Mouse (Mus musculus): ENCODE measurements around the gene Akap17b. TPM values are rescaled to one million over a fixed set of nuclear protein-coding genes. Genes with fewer than 3 reads are reported as not detected.
"Not testable (repeated sequence)": the region's sequence is repeated elsewhere in the genome, so short reads cannot be mapped to it uniquely, and the experiment has no call there.

Gene Akap17b
- polyA plus RNA-seq, 1 experiment from 2014 or later: 4.3 TPM

DNA sequence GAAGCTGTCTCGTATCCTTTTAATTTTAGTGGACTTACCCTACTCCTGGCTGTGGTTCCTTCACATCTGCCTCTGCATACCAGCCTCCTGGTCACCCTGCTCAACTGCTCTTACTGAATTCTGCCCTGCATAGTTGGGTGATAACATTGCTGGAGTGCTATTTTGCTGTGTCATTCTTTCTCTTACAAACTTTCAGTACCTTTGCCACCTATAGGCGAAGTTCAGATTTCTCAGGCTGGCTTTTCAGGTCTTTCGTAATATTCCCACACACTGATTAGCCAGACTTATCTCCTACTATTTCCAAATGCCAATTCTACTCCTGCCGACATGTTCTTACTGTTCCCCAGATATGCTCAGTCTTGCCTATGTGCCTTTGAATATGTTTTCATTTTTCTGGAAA, 41.2 kb downstream of the Akap17b start:
- Histone ChIP-seq H3K4me1 (ENCODE audit: control insufficient read depth, insufficient read depth, low read length) (peaks cover 7% of the 10 kb centered on the region), H3K9ac (ENCODE audit: low read length) (no peak overlapping the region), H3K4me2 (no peak overlapping the region), H3K9me3 (ENCODE audit: control insufficient read depth, low read length) (no peaks in the 10 kb centered on the region), H3K4me3 (ENCODE audit: low read depth, low read length) (no peak overlapping the region), H3K36me3 (ENCODE audit: control insufficient read depth, insufficient read depth, low read length) (0 out of 2 replicates have a peak, but pooled peaks cover 2% of the 10 kb centered on the region), H3K27ac (ENCODE audit: low read depth, low read length) (no peak overlapping the region), H3K27me3 (ENCODE audit: control insufficient read depth, insufficient read depth, low read length) (no peaks in the 10 kb centered on the region)
- 89% methylated on average over 4 of the region's 4 CpGs for WGBS
- DNase-seq (ENCODE audit: low spot score, missing footprints) (no peak), ATAC-seq (ENCODE audit: low FRiP score) (no peak)

DNA sequence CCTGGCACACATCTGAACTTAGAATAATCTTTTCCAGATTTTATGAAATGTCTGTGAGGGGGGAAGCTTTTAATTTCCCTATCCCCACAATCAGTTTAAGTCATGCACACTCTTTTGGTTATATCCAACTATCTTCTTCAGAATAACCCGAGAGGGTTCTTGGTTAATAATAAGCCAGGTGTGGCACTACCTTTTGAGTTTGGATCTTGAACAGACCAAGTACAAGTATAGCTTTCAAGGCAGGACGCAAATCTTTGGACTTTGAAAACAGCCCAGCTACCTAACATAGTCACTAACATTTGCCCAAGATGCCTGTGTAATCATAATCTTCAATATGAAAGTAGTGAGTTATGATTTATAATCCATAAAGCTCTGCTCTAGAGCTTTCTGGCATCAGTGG, 42.3 kb downstream of the Akap17b start:
- H3K4me2 ChIP-seq: no peak overlapping the region
- WGBS: 94% methylated on average over 2 of the region's 2 CpGs
- no peak overlapping the region for H3K27ac ChIP-seq (ENCODE audit: low read depth, low read length)
- ATAC-seq (ENCODE audit: low FRiP score): no peak
- H3K27me3 ChIP-seq (ENCODE audit: control insufficient read depth, insufficient read depth, low read length): no peaks in the 10 kb centered on the region
- H3K9ac ChIP-seq (ENCODE audit: low read length): no peak overlapping the region
- DNase-seq (ENCODE audit: low spot score, missing footprints): no peak
- H3K4me1 ChIP-seq (ENCODE audit: control insufficient read depth, insufficient read depth, low read length): peaks cover 7% of the 10 kb centered on the region
- 0 out of 2 replicates have a peak, but pooled peaks cover 2% of the 10 kb centered on the region for H3K36me3 ChIP-seq (ENCODE audit: control insufficient read depth, insufficient read depth, low read length)
- no peak overlapping the region for H3K4me3 ChIP-seq (ENCODE audit: low read depth, low read length)
- no peaks in the 10 kb centered on the region for H3K9me3 ChIP-seq (ENCODE audit: control insufficient read depth, low read length)

DNA sequence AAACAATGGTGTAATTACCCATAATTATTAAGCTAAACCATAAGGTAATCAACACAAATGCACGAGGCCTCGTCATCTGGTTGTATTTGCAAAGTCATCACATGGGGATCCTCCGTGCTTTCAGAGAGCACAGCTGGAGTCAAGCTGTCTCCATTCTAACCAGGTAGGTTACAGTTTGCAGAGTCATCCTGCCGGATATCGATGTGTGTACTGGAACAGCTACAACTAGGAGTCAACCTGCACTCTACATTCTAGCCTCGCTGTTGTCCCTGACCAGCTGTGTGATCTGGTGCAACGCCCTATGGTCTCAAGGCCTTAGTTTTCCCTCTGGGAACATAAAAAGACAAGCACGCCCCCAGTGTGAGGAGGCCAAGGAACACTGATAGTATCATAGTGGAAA, 45.1 kb downstream of the Akap17b start:
- Histone ChIP-seq H3K27ac (ENCODE audit: low read depth, low read length) (no peak overlapping the region), H3K4me2 (peak overlapping the region; percentile 52), H3K9ac (ENCODE audit: low read length) (no peak overlapping the region), H3K4me3 (ENCODE audit: low read depth, low read length) (no peak overlapping the region; the same call in 1 of the 2 replicates), H3K27me3 (ENCODE audit: control insufficient read depth, insufficient read depth, low read length) (no peaks in the 10 kb centered on the region), H3K9me3 (ENCODE audit: control insufficient read depth, low read length) (no peaks in the 10 kb centered on the region), H3K36me3 (ENCODE audit: control insufficient read depth, insufficient read depth, low read length) (0 out of 2 replicates have a peak, but pooled peaks cover 2% of the 10 kb centered on the region), H3K4me1 (ENCODE audit: control insufficient read depth, insufficient read depth, low read length) (peaks cover 7% of the 10 kb centered on the region)
- ATAC-seq (ENCODE audit: low FRiP score): no peak
- 81% methylated on average over 8 of the region's 8 CpGs for WGBS
- no peak for DNase-seq (ENCODE audit: low spot score, missing footprints)

DNA sequence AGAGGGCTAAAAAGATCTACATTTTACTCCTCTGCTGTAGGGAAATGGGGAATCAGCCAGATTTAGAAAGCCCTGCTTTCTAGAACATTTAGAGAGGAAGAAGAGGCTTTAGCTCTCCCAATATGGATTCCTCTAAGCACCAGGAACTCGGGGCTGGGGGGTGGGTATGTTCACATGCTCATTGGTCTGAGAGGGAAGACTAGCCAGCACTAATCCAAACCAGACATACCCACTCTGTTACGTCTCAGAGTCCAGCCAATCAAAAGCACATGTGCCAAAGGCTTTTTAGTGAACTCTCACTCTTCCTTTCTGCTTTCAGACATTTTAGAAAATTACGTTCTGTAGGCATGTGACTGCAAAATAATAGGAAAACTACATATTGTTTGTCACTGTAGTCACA, 45.5 kb downstream of the Akap17b start:
- H3K4me3 ChIP-seq (ENCODE audit: low read depth, low read length): peak overlapping the region; percentile 61
- H3K4me1 ChIP-seq (ENCODE audit: control insufficient read depth, insufficient read depth, low read length): peaks cover 7% of the 10 kb centered on the region
- H3K9me3 ChIP-seq (ENCODE audit: control insufficient read depth, low read length): no peaks in the 10 kb centered on the region
- ATAC-seq (ENCODE audit: low FRiP score) (no peak), DNase-seq (ENCODE audit: low spot score, missing footprints) (no peak)
- H3K4me2 ChIP-seq: peak overlapping the region; percentile 52
- peak overlapping the region; percentile 79 for H3K9ac ChIP-seq (ENCODE audit: low read length)
- no peaks in the 10 kb centered on the region for H3K27me3 ChIP-seq (ENCODE audit: control insufficient read depth, insufficient read depth, low read length)
- 0 out of 2 replicates have a peak, but pooled peaks cover 2% of the 10 kb centered on the region for H3K36me3 ChIP-seq (ENCODE audit: control insufficient read depth, insufficient read depth, low read length)
- 45% methylated on average over 3 of the region's 3 CpGs for WGBS
- no peak overlapping the region for H3K27ac ChIP-seq (ENCODE audit: low read depth, low read length)

DNA sequence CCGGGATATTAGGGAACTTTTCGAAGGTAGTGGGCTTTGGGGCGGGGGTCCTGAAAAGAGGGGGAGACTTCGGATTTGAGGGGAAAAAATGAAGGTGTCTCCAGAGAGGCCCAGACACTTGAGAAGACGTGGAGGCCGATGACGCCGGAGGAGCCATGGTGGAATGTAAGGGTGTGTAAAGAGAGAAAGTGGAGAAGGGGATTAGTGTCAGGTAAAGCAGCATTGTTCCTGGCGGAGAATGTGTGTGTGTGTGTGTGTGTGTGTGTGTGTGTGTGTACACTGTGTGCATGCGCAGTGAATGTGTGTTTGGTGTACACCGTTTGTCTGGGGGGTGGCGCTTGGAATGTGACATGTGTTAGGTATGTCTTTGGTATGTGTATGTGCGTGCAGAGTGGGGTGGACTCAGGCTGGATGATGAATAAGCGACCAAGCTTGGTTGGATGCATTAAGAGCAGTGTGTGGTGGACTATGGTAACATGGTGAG, 46.3 kb downstream of the Akap17b start:
- Histone ChIP-seq H3K27me3 (ENCODE audit: control insufficient read depth, insufficient read depth, low read length) (no peaks in the 10 kb centered on the region), H3K4me1 (ENCODE audit: control insufficient read depth, insufficient read depth, low read length) (peaks cover 7% of the 10 kb centered on the region), H3K36me3 (ENCODE audit: control insufficient read depth, insufficient read depth, low read length) (0 out of 2 replicates have a peak, but pooled peaks cover 2% of the 10 kb centered on the region), H3K4me3 (ENCODE audit: low read depth, low read length) (peak overlapping the region; percentile 61), H3K4me2 (peak overlapping the region; percentile 52), H3K27ac (ENCODE audit: low read depth, low read length) (no peak overlapping the region), H3K9me3 (ENCODE audit: control insufficient read depth, low read length) (no peaks in the 10 kb centered on the region), H3K9ac (ENCODE audit: low read length) (peak overlapping the region; percentile 79)
- DNase-seq (ENCODE audit: low spot score, missing footprints) (no peak), ATAC-seq (ENCODE audit: low FRiP score) (peak; percentile 25)
- 27% methylated on average over 14 of the region's 14 CpGs for WGBS

DNA sequence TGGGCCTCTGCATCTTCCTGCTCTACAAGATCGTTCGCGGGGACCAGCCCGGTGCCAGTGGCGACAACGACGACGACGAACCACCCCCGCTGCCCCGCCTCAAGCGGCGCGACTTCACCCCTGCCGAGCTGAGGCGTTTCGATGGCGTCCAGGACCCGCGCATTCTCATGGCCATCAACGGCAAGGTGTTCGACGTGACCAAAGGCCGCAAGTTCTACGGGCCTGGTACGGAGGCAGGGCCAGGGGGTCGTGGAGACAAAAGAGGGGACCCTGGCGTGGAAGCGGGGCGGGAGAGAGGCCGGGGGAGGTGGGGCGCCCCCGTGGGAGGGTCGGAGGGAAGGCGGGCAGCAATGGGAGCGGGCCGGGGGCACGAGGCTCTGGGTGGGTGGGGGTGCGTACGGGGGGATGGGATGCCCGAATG, 46.8 kb downstream of the Akap17b start:
- peak overlapping the region; percentile 52 for H3K4me2 ChIP-seq
- 0 out of 2 replicates have a peak, but pooled peaks cover 2% of the 10 kb centered on the region for H3K36me3 ChIP-seq (ENCODE audit: control insufficient read depth, insufficient read depth, low read length)
- peak overlapping the region; percentile 48; the same call in 1 of the 2 replicates for H3K27ac ChIP-seq (ENCODE audit: low read depth, low read length)
- ATAC-seq (ENCODE audit: low FRiP score): peak; percentile 67
- DNase-seq (ENCODE audit: low spot score, missing footprints): peak; percentile 92
- H3K4me1 ChIP-seq (ENCODE audit: control insufficient read depth, insufficient read depth, low read length): peaks cover 7% of the 10 kb centered on the region
- H3K9me3 ChIP-seq (ENCODE audit: control insufficient read depth, low read length): no peaks in the 10 kb centered on the region
- H3K27me3 ChIP-seq (ENCODE audit: control insufficient read depth, insufficient read depth, low read length): no peaks in the 10 kb centered on the region
- WGBS: 21% methylated on average over 31 of the region's 41 CpGs
- peak overlapping the region; percentile 61 for H3K4me3 ChIP-seq (ENCODE audit: low read depth, low read length)
- peak overlapping the region; percentile 79 for H3K9ac ChIP-seq (ENCODE audit: low read length)

DNA sequence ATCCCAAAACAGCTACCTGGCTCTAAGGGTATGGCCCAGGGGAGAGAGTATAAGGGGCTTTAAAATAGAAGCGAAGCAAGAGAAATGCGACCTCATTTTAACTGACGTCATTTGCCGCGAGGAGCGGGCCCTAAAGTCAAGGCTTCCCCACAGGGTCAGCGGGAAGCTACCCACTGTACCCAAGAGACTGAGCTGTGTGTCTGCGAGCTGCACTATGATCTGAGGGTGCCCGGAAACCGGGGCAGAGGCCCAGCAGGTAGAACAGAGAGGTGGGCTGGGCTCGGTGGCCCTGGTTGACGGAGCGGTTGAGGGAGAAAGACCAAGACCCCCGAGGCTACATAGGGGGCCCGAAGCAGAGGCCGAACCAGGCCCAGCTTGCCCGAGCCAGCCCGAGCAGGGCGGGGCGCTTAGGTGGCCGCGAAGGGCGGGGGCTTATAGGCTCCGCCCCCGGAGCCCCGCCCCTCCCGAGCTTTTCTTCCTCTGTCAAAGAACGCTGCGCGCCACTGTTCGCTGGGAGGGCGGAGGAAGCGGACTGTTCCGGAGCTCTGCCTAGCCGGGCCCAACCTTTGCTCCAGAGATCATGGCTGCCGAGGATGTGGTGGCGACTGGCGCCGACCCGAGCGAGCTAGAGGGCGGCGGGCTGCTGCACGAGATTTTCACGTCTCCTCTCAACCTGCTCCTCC, 47.3 kb downstream of the Akap17b start, which contains the start of gene Pgrmc1:
TSS of gene Pgrmc1 (plus strand) at position 500 of the 683 bp plus-strand sequence.
- Histone ChIP-seq H3K4me3 (ENCODE audit: low read depth, low read length) (peak within 1 kb of the TSS; percentile 61), H3K36me3 (ENCODE audit: control insufficient read depth, insufficient read depth, low read length) (0 out of 2 replicates have a peak, but pooled peaks cover 2% of the 10 kb centered on the region), H3K27ac (ENCODE audit: low read depth, low read length) (peak within 1 kb of the TSS; percentile 48; the same call in 1 of the 2 replicates), H3K9ac (ENCODE audit: low read length) (peak within 1 kb of the TSS; percentile 79), H3K4me2 (peak within 1 kb of the TSS; percentile 52), H3K27me3 (ENCODE audit: control insufficient read depth, insufficient read depth, low read length) (no peaks in the 10 kb centered on the region), H3K4me1 (ENCODE audit: control insufficient read depth, insufficient read depth, low read length) (peaks cover 7% of the 10 kb centered on the region), H3K9me3 (ENCODE audit: control insufficient read depth, low read length) (no peaks in the 10 kb centered on the region)
- DNase-seq (ENCODE audit: low spot score, missing footprints) (peak; percentile 97), ATAC-seq (ENCODE audit: low FRiP score) (peak; percentile 95)
- WGBS: 24% methylated on average over 39 of the region's 45 CpGs

DNA sequence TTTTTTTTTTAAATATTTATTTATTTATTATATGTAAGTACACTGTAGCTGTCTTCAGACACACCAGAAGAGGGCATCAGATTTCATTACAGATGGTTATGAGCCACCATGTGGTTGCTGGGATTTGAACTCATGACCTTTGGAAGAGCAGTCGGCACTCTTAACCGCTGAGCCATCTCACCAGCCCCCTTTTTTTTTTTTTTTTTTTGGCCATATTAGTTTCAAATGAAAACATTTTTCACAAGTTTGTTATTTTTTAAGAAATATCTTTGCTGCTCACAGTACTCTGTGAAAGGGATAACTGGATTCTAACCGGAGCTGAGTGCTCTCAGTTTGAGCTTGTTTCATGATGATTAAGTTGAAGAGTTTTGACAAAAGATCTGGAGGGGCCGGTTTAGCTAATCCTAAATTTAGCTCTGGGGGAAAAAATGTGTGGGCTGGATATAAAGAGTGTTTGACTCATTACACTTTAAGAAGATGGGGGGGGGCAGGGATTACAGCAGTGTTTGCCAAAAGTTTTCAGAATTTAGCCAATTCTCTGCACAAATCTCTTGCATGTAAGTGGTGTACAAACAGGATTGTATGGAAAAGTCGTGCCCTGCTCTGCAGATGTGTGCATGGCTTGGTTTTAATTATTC, 48.6 kb downstream of the Akap17b start:
- not testable (repeated sequence) for H3K9me3 ChIP-seq (ENCODE audit: control insufficient read depth, low read length); H3K4me2 ChIP-seq; H3K27me3 ChIP-seq (ENCODE audit: control insufficient read depth, insufficient read depth, low read length); H3K27ac ChIP-seq (ENCODE audit: low read depth, low read length); H3K4me3 ChIP-seq (ENCODE audit: low read depth, low read length); H3K36me3 ChIP-seq (ENCODE audit: control insufficient read depth, insufficient read depth, low read length); H3K4me1 ChIP-seq (ENCODE audit: control insufficient read depth, insufficient read depth, low read length); H3K9ac ChIP-seq (ENCODE audit: low read length); ATAC-seq (ENCODE audit: low FRiP score); DNase-seq (ENCODE audit: low spot score, missing footprints)
- 78% methylated on average over 5 of the region's 5 CpGs for WGBS

DNA sequence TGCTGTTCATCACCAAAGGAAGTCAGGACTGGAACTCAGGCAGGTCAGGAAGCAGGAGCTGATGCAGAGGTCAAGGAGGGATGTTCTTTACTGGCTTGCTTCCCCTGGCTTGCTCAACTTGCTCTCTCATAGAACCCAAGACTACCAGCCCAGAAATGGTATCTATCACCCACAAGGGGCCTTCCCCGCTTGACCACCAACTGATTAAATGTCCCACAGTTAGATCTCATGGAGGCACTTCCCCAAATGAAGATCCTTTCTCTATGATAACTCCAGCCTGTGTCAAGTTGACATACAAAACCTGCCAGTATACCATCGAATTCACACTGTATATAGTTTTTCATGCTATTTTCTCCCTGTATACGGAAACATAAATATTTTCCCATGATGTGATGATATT, 49.9 kb downstream of the Akap17b start:
- Histone ChIP-seq H3K4me1 (ENCODE audit: control insufficient read depth, insufficient read depth, low read length) (peaks cover 6% of the 10 kb centered on the region), H3K27me3 (ENCODE audit: control insufficient read depth, insufficient read depth, low read length) (no peaks in the 10 kb centered on the region), H3K9me3 (ENCODE audit: control insufficient read depth, low read length) (no peaks in the 10 kb centered on the region), H3K9ac (ENCODE audit: low read length) (no peak overlapping the region), H3K4me2 (no peak overlapping the region), H3K36me3 (ENCODE audit: control insufficient read depth, insufficient read depth, low read length) (no peaks in the 10 kb centered on the region), H3K4me3 (ENCODE audit: low read depth, low read length) (no peak overlapping the region), H3K27ac (ENCODE audit: low read depth, low read length) (no peak overlapping the region)
- no peak for DNase-seq (ENCODE audit: low spot score, missing footprints)
- WGBS: 90% methylated on average over 3 of the region's 3 CpGs
- ATAC-seq (ENCODE audit: low FRiP score): no peak

Data from midbrain, embryonic 11.5 days (tissue).